Mouse (Mus musculus): ENCODE measurements around the gene Otud5. TPM values are rescaled to one million over a fixed set of nuclear protein-coding genes. Genes with fewer than 3 reads are reported as not detected.
"Not testable (repeated sequence)": the region's sequence is repeated elsewhere in the genome, so short reads cannot be mapped to it uniquely, and the experiment has no call there.

Gene Otud5
- polyA plus RNA-seq, 2 experiments, result 26.9 to 30.4 TPM

GRCm38 (mm10) chrX:7915669-7916068 is 74.5 kb downstream of the Otud5 start:
- not testable (repeated sequence) for H3K9me3 ChIP-seq (ENCODE audit: control insufficient read depth, low read length); H3K27ac ChIP-seq; ATAC-seq (ENCODE audit: insufficient read depth); H3K4me1 ChIP-seq (replicated peaks; ENCODE audit: control insufficient read depth in 2 of 2, insufficient read depth in 2 of 2, low read length in 1 of 2); DNase-seq (ENCODE audit: low read depth in 3 of 3, low spot score in 3 of 3); H3K4me2 ChIP-seq (ENCODE audit: low read depth); H3K4me3 ChIP-seq (ENCODE audit: insufficient read depth in 1 of 2, low read depth in 2 of 2, low read length in 2 of 2); H3K36me3 ChIP-seq (replicated peaks; ENCODE audit: control insufficient read depth, insufficient read depth, low read depth); H3K9ac ChIP-seq (replicated peaks)
- 15% methylated on average over 3 of the region's 3 CpGs for WGBS (ENCODE audit: insufficient replicate concordance)
- peaks cover 23% of the 10 kb centered on the region for H3K27me3 ChIP-seq (ENCODE audit: control insufficient read depth, insufficient read depth, low read length)
- peak; percentile 42 for TF ChIP-seq CTCF (IDR thresholded peaks at IDR 0.05; ENCODE audit: low read depth)

- H3K27me3 ChIP-seq (ENCODE audit: control insufficient read depth, insufficient read depth, low read length), result peaks cover 46% of the 10 kb centered on the region
These were observed 76.8 kb downstream of the Otud5 start for GRCm38 (mm10) chrX:7917960-7918359.

GRCm38 (mm10) chrX:7919601-7920383 is 78.6 kb downstream of the Otud5 start, which contains the start of gene Pcsk1n:
Gene Pcsk1n (plus strand): TSS chrX:7919822.
- H3K27ac ChIP-seq, result no peak within 1 kb of the TSS
- TF ChIP-seq CTCF (IDR thresholded peaks at IDR 0.05; ENCODE audit: low read depth), result no peak
- TF ChIP-seq EP300 (IDR thresholded peaks at IDR 0.05; ENCODE audit: low read depth), result no peak
- H3K27me3 ChIP-seq (ENCODE audit: control insufficient read depth, insufficient read depth, low read length), result peaks cover 64% of the 10 kb centered on the region
- no peak for DNase-seq (ENCODE audit: low read depth in 3 of 3, low spot score in 3 of 3)
- 14% methylated on average over 39 of the region's 40 CpGs for WGBS (ENCODE audit: insufficient replicate concordance)
- H3K4me3 ChIP-seq (ENCODE audit: insufficient read depth in 1 of 2, low read depth in 2 of 2, low read length in 2 of 2), result no peak within 1 kb of the TSS
- no peaks in the 10 kb centered on the region for H3K4me1 ChIP-seq (replicated peaks; ENCODE audit: control insufficient read depth in 2 of 2, insufficient read depth in 2 of 2, low read length in 1 of 2)
- no peaks in the 10 kb centered on the region for H3K36me3 ChIP-seq (replicated peaks; ENCODE audit: control insufficient read depth, insufficient read depth, low read depth)
- no peak within 1 kb of the TSS for H3K9ac ChIP-seq (replicated peaks)
- ATAC-seq (ENCODE audit: insufficient read depth), result no peak
- no peaks in the 10 kb centered on the region for H3K9me3 ChIP-seq (ENCODE audit: control insufficient read depth, low read length)
- H3K4me2 ChIP-seq (ENCODE audit: low read depth), result no peak within 1 kb of the TSS

More at GRCm38 (mm10) chrX:7917960-7918359, 76.8 kb downstream of the Otud5 start:
- not testable (repeated sequence) for ATAC-seq (ENCODE audit: insufficient read depth); H3K9ac ChIP-seq (replicated peaks); DNase-seq (ENCODE audit: low read depth in 3 of 3, low spot score in 3 of 3); H3K9me3 ChIP-seq (ENCODE audit: control insufficient read depth, low read length); H3K4me3 ChIP-seq (ENCODE audit: insufficient read depth in 1 of 2, low read depth in 2 of 2, low read length in 2 of 2); H3K4me2 ChIP-seq (ENCODE audit: low read depth); H3K36me3 ChIP-seq (replicated peaks; ENCODE audit: control insufficient read depth, insufficient read depth, low read depth); H3K27ac ChIP-seq; H3K4me1 ChIP-seq (replicated peaks; ENCODE audit: control insufficient read depth in 2 of 2, insufficient read depth in 2 of 2, low read length in 1 of 2)
- 44% methylated on average over 6 of the region's 6 CpGs for WGBS (ENCODE audit: insufficient replicate concordance)
- peak; percentile 51 for TF ChIP-seq CTCF (IDR thresholded peaks at IDR 0.05; ENCODE audit: low read depth)

GRCm38 (mm10) chrX:7922032-7922431 is 80.9 kb downstream of the Otud5 start:
- no peak for TF ChIP-seq EP300 (IDR thresholded peaks at IDR 0.05; ENCODE audit: low read depth)
- TF ChIP-seq CTCF (IDR thresholded peaks at IDR 0.05; ENCODE audit: low read depth), result no peak
- Histone ChIP-seq H3K4me3 (ENCODE audit: insufficient read depth in 1 of 2, low read depth in 2 of 2, low read length in 2 of 2) (0 out of 4 replicates have a peak overlapping the region, but pooled peaks of 1 of the 2 experiments have one; percentile 3), H3K27me3 (ENCODE audit: control insufficient read depth, insufficient read depth, low read length) (peaks cover 85% of the 10 kb centered on the region), H3K4me2 (ENCODE audit: low read depth) (peak overlapping the region; percentile 22; the same call in 1 of the 2 replicates), H3K9me3 (ENCODE audit: control insufficient read depth, low read length) (no peaks in the 10 kb centered on the region), H3K9ac (replicated peaks) (no peak overlapping the region), H3K4me1 (replicated peaks; ENCODE audit: control insufficient read depth in 2 of 2, insufficient read depth in 2 of 2, low read length in 1 of 2) (no peaks in the 10 kb centered on the region), H3K36me3 (replicated peaks; ENCODE audit: control insufficient read depth, insufficient read depth, low read depth) (no peaks in the 10 kb centered on the region), H3K27ac (no peak overlapping the region)
- DNase-seq (ENCODE audit: low read depth in 3 of 3, low spot score in 3 of 3) (no peak), ATAC-seq (ENCODE audit: insufficient read depth) (no peak)
- WGBS (ENCODE audit: insufficient replicate concordance), result 7% methylated on average over 48 of the region's 48 CpGs

MicroRNAs encoded within 50 kb of the gene (microRNA counts, 519-probe panel; counts per million panel counts)
- 3,761 counts per million, percentile 11 among the panel's probes with 10 or more counts for microRNA mmu-miR-1198

Small RNA genes within 50 kb of the gene (microRNA-seq; reads per million reads assigned to microRNA genes)
- gene Mir1198, result 38.5 reads per million, percentile 38 among the genes with 10 or more reads in this experiment

Other genes starting within 250 kb of the Otud5 start
- gene Ccdc22, start 235.8 kb upstream of the Otud5 start, polyA plus RNA-seq (2012; rRNA removed), result 9.0 TPM in 2 replicates
- 16.7 and 19.0 TPM in 2 replicates for gene Ccdc22, start 235.8 kb upstream of the Otud5 start, polyA plus RNA-seq (2014; fragmentation: Nextera tagmentation; extraction: Ambion mirVana)
- 0.04 and 0.06 TPM in 2 replicates for gene Cacna1f, start 234.3 kb upstream of the Otud5 start, polyA plus RNA-seq (2012; rRNA removed)
- gene Cacna1f, start 234.3 kb upstream of the Otud5 start, polyA plus RNA-seq (2014; fragmentation: Nextera tagmentation; extraction: Ambion mirVana), result 0.03 and 0.11 TPM in 2 replicates
- 0.34 and 0.39 TPM in 2 replicates for gene Syp, start 202.9 kb upstream of the Otud5 start, polyA plus RNA-seq (2012; rRNA removed)
- gene Syp, start 202.9 kb upstream of the Otud5 start, polyA plus RNA-seq (2014; fragmentation: Nextera tagmentation; extraction: Ambion mirVana), result 0.05 and 0.25 TPM in 2 replicates
- gene Prickle3, start 184.1 kb upstream of the Otud5 start, polyA plus RNA-seq (2012; rRNA removed), result 1.2 and 1.3 TPM in 2 replicates
- 0.34 and 1.0 TPM in 2 replicates for gene Prickle3, start 184.1 kb upstream of the Otud5 start, polyA plus RNA-seq (2014; fragmentation: Nextera tagmentation; extraction: Ambion mirVana)
- 27.3 and 43.1 TPM in 2 replicates for gene Plp2, start 170.0 kb upstream of the Otud5 start, polyA plus RNA-seq (2012; rRNA removed)
- gene Plp2, start 170.0 kb upstream of the Otud5 start, polyA plus RNA-seq (2014; fragmentation: Nextera tagmentation; extraction: Ambion mirVana), result 29.0 and 31.0 TPM in 2 replicates
- 0.02 and 0.04 TPM in 2 replicates for gene Magix, start 160.1 kb upstream of the Otud5 start, polyA plus RNA-seq (2012; rRNA removed)
- gene Magix, start 160.1 kb upstream of the Otud5 start, polyA plus RNA-seq (2014; fragmentation: Nextera tagmentation; extraction: Ambion mirVana), result 0.20 TPM in 1 of 2 replicates, not detected in the other
- gene Gpkow, start 144.2 kb upstream of the Otud5 start, polyA plus RNA-seq (2012; rRNA removed), result 4.4 and 7.0 TPM in 2 replicates
- 12.6 and 14.6 TPM in 2 replicates for gene Gpkow, start 144.2 kb upstream of the Otud5 start, polyA plus RNA-seq (2014; fragmentation: Nextera tagmentation; extraction: Ambion mirVana)
- gene Wdr45, start 127.0 kb upstream of the Otud5 start, polyA plus RNA-seq (2012; rRNA removed), result 11.8 and 12.1 TPM in 2 replicates
- gene Wdr45, start 127.0 kb upstream of the Otud5 start, polyA plus RNA-seq (2014; fragmentation: Nextera tagmentation; extraction: Ambion mirVana), result 7.5 and 10.0 TPM in 2 replicates
- 0.09 and 0.18 TPM in 2 replicates for gene Gm45208, start 119.1 kb upstream of the Otud5 start, polyA plus RNA-seq (2012; rRNA removed)
- gene Gm45208, start 119.1 kb upstream of the Otud5 start, polyA plus RNA-seq (2014; fragmentation: Nextera tagmentation; extraction: Ambion mirVana), result not detected in 2 replicates
- 4.3 and 5.7 TPM in 2 replicates for gene Praf2, start 112.9 kb upstream of the Otud5 start, polyA plus RNA-seq (2012; rRNA removed)
- 4.0 and 6.6 TPM in 2 replicates for gene Praf2, start 112.9 kb upstream of the Otud5 start, polyA plus RNA-seq (2014; fragmentation: Nextera tagmentation; extraction: Ambion mirVana)
- 1.4 and 2.0 TPM in 2 replicates for gene Ccdc120, start 90.5 kb upstream of the Otud5 start, polyA plus RNA-seq (2012; rRNA removed)
- 1.5 and 2.3 TPM in 2 replicates for gene Ccdc120, start 90.5 kb upstream of the Otud5 start, polyA plus RNA-seq (2014; fragmentation: Nextera tagmentation; extraction: Ambion mirVana)
- 4.6 and 4.7 TPM in 2 replicates for gene Tfe3, start 78.8 kb upstream of the Otud5 start, polyA plus RNA-seq (2012; rRNA removed)
- gene Tfe3, start 78.8 kb upstream of the Otud5 start, polyA plus RNA-seq (2014; fragmentation: Nextera tagmentation; extraction: Ambion mirVana), result 5.7 and 7.3 TPM in 2 replicates
- gene Gripap1, start 51.6 kb upstream of the Otud5 start, polyA plus RNA-seq (2012; rRNA removed), result 23.3 and 31.3 TPM in 2 replicates
- 17.7 and 19.7 TPM in 2 replicates for gene Gripap1, start 51.6 kb upstream of the Otud5 start, polyA plus RNA-seq (2014; fragmentation: Nextera tagmentation; extraction: Ambion mirVana)
- 0.37 and 0.43 TPM in 2 replicates for gene Kcnd1, start 19.1 kb upstream of the Otud5 start, polyA plus RNA-seq (2012; rRNA removed)
- gene Kcnd1, start 19.1 kb upstream of the Otud5 start, polyA plus RNA-seq (2014; fragmentation: Nextera tagmentation; extraction: Ambion mirVana), result 0.19 TPM in 2 replicates
- gene Pim2, start 36.9 kb downstream of the Otud5 start, polyA plus RNA-seq (2012; rRNA removed), result 2.8 and 2.9 TPM in 2 replicates
- 2.3 and 2.4 TPM in 2 replicates for gene Pim2, start 36.9 kb downstream of the Otud5 start, polyA plus RNA-seq (2014; fragmentation: Nextera tagmentation; extraction: Ambion mirVana)
- 13.1 and 13.6 TPM in 2 replicates for gene Slc35a2, start 42.7 kb downstream of the Otud5 start, polyA plus RNA-seq (2012; rRNA removed)
- gene Slc35a2, start 42.7 kb downstream of the Otud5 start, polyA plus RNA-seq (2014; fragmentation: Nextera tagmentation; extraction: Ambion mirVana), result 6.6 and 6.7 TPM in 2 replicates
- 27.3 and 41.4 TPM in 2 replicates for gene Pqbp1, start 57.9 kb downstream of the Otud5 start, polyA plus RNA-seq (2012; rRNA removed)
- gene Pqbp1, start 57.9 kb downstream of the Otud5 start, polyA plus RNA-seq (2014; fragmentation: Nextera tagmentation; extraction: Ambion mirVana), result 28.4 and 28.5 TPM in 2 replicates
- 18.2 and 18.6 TPM in 2 replicates for gene Timm17b, start 58.0 kb downstream of the Otud5 start, polyA plus RNA-seq (2012; rRNA removed)
- 105 and 109 TPM in 2 replicates for gene Timm17b, start 58.0 kb downstream of the Otud5 start, polyA plus RNA-seq (2014; fragmentation: Nextera tagmentation; extraction: Ambion mirVana)
- not detected in 2 replicates for gene Gm10491, start 66.5 kb downstream of the Otud5 start, polyA plus RNA-seq (2012; rRNA removed)
- gene Gm10491, start 66.5 kb downstream of the Otud5 start, polyA plus RNA-seq (2014; fragmentation: Nextera tagmentation; extraction: Ambion mirVana), result not detected in 2 replicates
- not detected in 2 replicates for gene Gm10490, start 68.2 kb downstream of the Otud5 start, polyA plus RNA-seq (2012; rRNA removed)
- not detected in 2 replicates for gene Gm10490, start 68.2 kb downstream of the Otud5 start, polyA plus RNA-seq (2014; fragmentation: Nextera tagmentation; extraction: Ambion mirVana)
- 0.19 TPM in 1 of 2 replicates, not detected in the other for gene Pcsk1n, start 78.5 kb downstream of the Otud5 start, polyA plus RNA-seq (2012; rRNA removed)
- 0.08 TPM in 1 of 2 replicates, not detected in the other for gene Pcsk1n, start 78.5 kb downstream of the Otud5 start, polyA plus RNA-seq (2014; fragmentation: Nextera tagmentation; extraction: Ambion mirVana)
- 0.05 TPM in 1 of 2 replicates, not detected in the other for gene Eras, start 87.2 kb downstream of the Otud5 start, polyA plus RNA-seq (2012; rRNA removed)
- gene Eras, start 87.2 kb downstream of the Otud5 start, polyA plus RNA-seq (2014; fragmentation: Nextera tagmentation; extraction: Ambion mirVana), result not detected in 2 replicates
- 10.8 and 11.9 TPM in 2 replicates for gene Hdac6, start 106.5 kb downstream of the Otud5 start, polyA plus RNA-seq (2012; rRNA removed)
- 7.9 and 8.8 TPM in 2 replicates for gene Hdac6, start 106.5 kb downstream of the Otud5 start, polyA plus RNA-seq (2014; fragmentation: Nextera tagmentation; extraction: Ambion mirVana)
- gene Gata1, start 136.7 kb downstream of the Otud5 start, polyA plus RNA-seq (2012; rRNA removed), result 112 and 113 TPM in 2 replicates
- 105 and 126 TPM in 2 replicates for gene Gata1, start 136.7 kb downstream of the Otud5 start, polyA plus RNA-seq (2014; fragmentation: Nextera tagmentation; extraction: Ambion mirVana)
- gene Glod5, start 177.1 kb downstream of the Otud5 start, polyA plus RNA-seq (2012; rRNA removed), result not detected in 2 replicates
- gene Glod5, start 177.1 kb downstream of the Otud5 start, polyA plus RNA-seq (2014; fragmentation: Nextera tagmentation; extraction: Ambion mirVana), result not detected in 2 replicates
- 24.6 and 31.3 TPM in 2 replicates for gene Suv39h1, start 233.4 kb downstream of the Otud5 start, polyA plus RNA-seq (2012; rRNA removed)
- 28.4 and 34.8 TPM in 2 replicates for gene Suv39h1, start 233.4 kb downstream of the Otud5 start, polyA plus RNA-seq (2014; fragmentation: Nextera tagmentation; extraction: Ambion mirVana)
- gene Was, start 249.1 kb downstream of the Otud5 start, polyA plus RNA-seq (2012; rRNA removed), result 8.2 and 10.0 TPM in 2 replicates
- gene Was, start 249.1 kb downstream of the Otud5 start, polyA plus RNA-seq (2014; fragmentation: Nextera tagmentation; extraction: Ambion mirVana), result 2.7 and 3.5 TPM in 2 replicates

Measured in liver, embryonic 14.5 days (tissue).